Mouse (Mus musculus) myocyte (in vitro differentiated cells): Measurements from ENCODE around the gene Itga1.

Source experiments
- E2F4 ChIP-seq: IDR thresholded peaks from one replicate; pipeline ENCODE4 v1.6.1; 2011; ENCODE audit warnings: mild to moderate bottlenecking, control low read depth, moderate library complexity; ENCODE audit not compliant: insufficient read depth
- POLR2A ChIP-seq: IDR thresholded peaks from one replicate; pipeline ENCODE4 v1.6.1; 2011; ENCODE audit warnings: low read depth, mild to moderate bottlenecking, control low read depth, moderate library complexity; ENCODE audit not compliant: insufficient read length
- POLR2AphosphoS2 ChIP-seq: IDR thresholded peaks from one replicate; pipeline ENCODE4 v1.6.1; 2011; ENCODE audit warnings: low read depth, control low read depth; ENCODE audit not compliant: insufficient read length
- SRF ChIP-seq: IDR thresholded peaks from one replicate; pipeline ENCODE4 v1.6.1; 2011; ENCODE audit warnings: low read depth; ENCODE audit not compliant: control insufficient read depth, insufficient read length

GRCm38 (mm10) chr13:115107436-115107835 lies 5.7 kb upstream of the Itga1 start:
- TF ChIP-seq SRF, result no peak
- TF ChIP-seq POLR2A, result no peak
- no peak for TF ChIP-seq E2F4
- no peak for TF ChIP-seq POLR2AphosphoS2
